Mouse (Mus musculus) stomach, postnatal 0 days (tissue): ENCODE data around the gene Ralb. TPM values are rescaled to one million over a fixed set of nuclear protein-coding genes. Genes with fewer than 3 reads are reported as not detected.

Experiments
- ATAC-seq: fragments of 200-750 bp; cut with Nextera tagmentation; 2 replicates; pipeline ENCODE4 v1.8.0; 2017; ENCODE audit not compliant: low FRiP score, low TSS enrichment
- DNase-seq: peaks from one replicate; pipeline ENCODE4 v3.0.0-alpha.2; 2016; ENCODE audit warnings: low spot score
- H3K27ac ChIP-seq: fragments of 300-500 bp; sonication (generic); replicated peaks from 2 replicates; pipeline ENCODE4 v1.5.1; 2014; ENCODE audit warnings: mild to moderate bottlenecking, control low read depth
- H3K27me3 ChIP-seq: fragments of 300-500 bp; sonication (generic); 2 replicates; pipeline ENCODE4 v1.6.1; 2014; ENCODE audit warnings: low read length; ENCODE audit not compliant: control insufficient read depth, insufficient read depth
- H3K36me3 ChIP-seq: fragments of 300-500 bp; sonication (generic); 2 replicates; pipeline ENCODE4 v1.6.1; 2014; ENCODE audit warnings: low read length, mixed read lengths; ENCODE audit not compliant: control insufficient read depth, insufficient read depth
- H3K4me1 ChIP-seq: fragments of 300-500 bp; sonication (generic); replicated peaks from 2 replicates; pipeline ENCODE4 v1.6.1; 2014; ENCODE audit warnings: antibody characterized with exemption; ENCODE audit not compliant: control insufficient read depth, insufficient read depth
- H3K4me2 ChIP-seq: fragments of 300-500 bp; sonication (generic); replicated peaks from 2 replicates; pipeline ENCODE4 v1.6.1; 2014; ENCODE audit warnings: low read depth, mild to moderate bottlenecking, control low read depth, moderate library complexity
- H3K4me3 ChIP-seq: fragments of 300-500 bp; sonication (generic); 2 replicates; pipeline ENCODE4 v1.5.1; 2014; ENCODE audit warnings: low read depth, low read length, control low read depth
- H3K9ac ChIP-seq: fragments of 300-500 bp; sonication (generic); 2 replicates; pipeline ENCODE4 v1.6.1; 2014; ENCODE audit warnings: mild to moderate bottlenecking, low read length, control low read depth, mixed read lengths
- H3K9me3 ChIP-seq: fragments of 300-500 bp; sonication (generic); 2 replicates; pipeline ENCODE4 v1.6.1; 2016; ENCODE audit warnings: low read length; ENCODE audit not compliant: control insufficient read depth
- CTCF ChIP-seq: IDR thresholded peaks from 2 replicates; pipeline ENCODE4 v1.5.1; 2016; ENCODE audit warnings: antibody characterized with exemption, low read depth, mild to moderate bottlenecking, moderate library complexity
- EP300 ChIP-seq: optimal IDR thresholded peaks from 2 replicates; pipeline ENCODE3; 2016; ENCODE audit warnings: antibody characterized with exemption
- WGBS: fragments of 180-500 bp; shearing (Covaris S2); extraction: QIAGEN DNeasy Blood & Tissue Kit; methylation state at CpG from one replicate; pipeline ENCODE4 v1.1.7; 2014; 5-methylcytosine and 5-hydroxymethylcytosine counted together
- polyA plus RNA-seq: library from polyadenylated mRNA; unstranded; fragments of >200 nt; fragmentation: Nextera tagmentation; extraction: Ambion mirVana; gene quantifications from 2 replicates; pipeline ENCODE4 v1.2.1, GENCODE M21; 2015

Gene Ralb
- polyA plus RNA-seq, 1 experiment from 2014 or later = 102 TPM

GRCm38 (mm10) chr1:119501881-119502280, 2.7 kb downstream of the Ralb start:
- Histone ChIP-seq H3K27ac (no peak overlapping the region), H3K4me2 (no peak overlapping the region), H3K4me1 (0 out of 2 replicates have a peak, but pooled peaks cover 2% of the 10 kb centered on the region), H3K4me3 (no peak overlapping the region), H3K27me3 (no peaks in the 10 kb centered on the region), H3K9me3 (no peaks in the 10 kb centered on the region), H3K9ac (no peak overlapping the region), H3K36me3 (peaks cover 3% of the 10 kb centered on the region; the same call in 1 of the 2 replicates)
- ATAC-seq (no peak), DNase-seq (no peak)
- TF ChIP-seq CTCF = no peak
- no peak for TF ChIP-seq EP300
- WGBS = 70% methylated on average over 8 of the region's 8 CpGs

GRCm38 (mm10) chr1:119499456-119499855, 5.1 kb downstream of the Ralb start:
- Histone ChIP-seq H3K9me3 (no peaks in the 10 kb centered on the region), H3K36me3 (peaks cover 3% of the 10 kb centered on the region; the same call in 1 of the 2 replicates), H3K4me2 (no peak overlapping the region), H3K27ac (no peak overlapping the region), H3K27me3 (no peaks in the 10 kb centered on the region), H3K4me1 (no peaks in the 10 kb centered on the region; the same call in 1 of the 2 replicates), H3K4me3 (no peak overlapping the region), H3K9ac (no peak overlapping the region)
- TF ChIP-seq CTCF (no peak), EP300 (no peak)
- ATAC-seq (no peak), DNase-seq (no peak)
- WGBS = 86% methylated on average over 10 of the region's 10 CpGs

- no peak overlapping the region for H3K4me2 ChIP-seq
- H3K9me3 ChIP-seq = no peaks in the 10 kb centered on the region
- H3K27ac ChIP-seq = 0 out of 2 replicates have a peak overlapping the region, but pooled peaks have one; percentile 8
- no peak overlapping the region; the same call in 1 of the 2 replicates for H3K9ac ChIP-seq
- H3K4me1 ChIP-seq = no peaks in the 10 kb centered on the region; the same call in 1 of the 2 replicates
- H3K36me3 ChIP-seq = peaks cover 3% of the 10 kb centered on the region; the same call in 1 of the 2 replicates
- no peak overlapping the region for H3K4me3 ChIP-seq
- WGBS = 87% methylated on average over 9 of the region's 9 CpGs
- DNase-seq (no peak), ATAC-seq (no peak)
- no peak for TF ChIP-seq CTCF
- TF ChIP-seq EP300 = no peak
- H3K27me3 ChIP-seq = no peaks in the 10 kb centered on the region
Observed at GRCm38 (mm10) chr1:119498536-119499231, 5.9 kb downstream of the Ralb start.

GRCm38 (mm10) chr1:119497346-119498004, 7.1 kb downstream of the Ralb start:
- Histone ChIP-seq H3K4me3 (no peak overlapping the region), H3K4me2 (no peak overlapping the region), H3K27me3 (no peaks in the 10 kb centered on the region), H3K27ac (no peak overlapping the region), H3K9ac (no peak overlapping the region), H3K9me3 (no peaks in the 10 kb centered on the region), H3K4me1 (peaks cover 2% of the 10 kb centered on the region; the same call in 1 of the 2 replicates), H3K36me3 (peaks cover 3% of the 10 kb centered on the region; the same call in 1 of the 2 replicates)
- no peak for DNase-seq
- WGBS = 73% methylated on average over 5 of the region's 5 CpGs
- no peak; the same call in 1 of the 2 replicates for ATAC-seq
- TF ChIP-seq CTCF (no peak), EP300 (no peak)

- 86% methylated on average over 6 of the region's 6 CpGs for WGBS
- no peaks in the 10 kb centered on the region for H3K9me3 ChIP-seq
- no peaks in the 10 kb centered on the region for H3K27me3 ChIP-seq
- no peak for ATAC-seq
- no peak for TF ChIP-seq EP300
- TF ChIP-seq CTCF = no peak
- no peak overlapping the region for H3K4me3 ChIP-seq
- no peak for DNase-seq
- no peak overlapping the region for H3K27ac ChIP-seq
- peaks cover 8% of the 10 kb centered on the region; the same call in 1 of the 2 replicates for H3K4me1 ChIP-seq
- no peak overlapping the region for H3K9ac ChIP-seq
- no peak overlapping the region for H3K4me2 ChIP-seq
- no peaks in the 10 kb centered on the region; the same call in 1 of the 2 replicates for H3K36me3 ChIP-seq
Observed at GRCm38 (mm10) chr1:119495396-119495775, 9.2 kb downstream of the Ralb start.
